Mouse (Mus musculus) ES-CJ7 (cell line): ENCODE measurements around the gene Prg2.
A peak's percentile ranks its signal among the peaks of the same experiment; 100 is the strongest.

Experiments used
- DNase-seq: peaks from one replicate; pipeline ENCODE4 v3.0.0; 2011; ENCODE audit warnings: low read depth, low spot score

The Prg2 gene

GRCm38 (mm10) chr2:84961901-84962300 is 18.4 kb upstream of the Prg2 start:
- no peak for DNase-seq

- no peak for DNase-seq
Observed at GRCm38 (mm10) chr2:84962906-84963507, 17.3 kb upstream of the Prg2 start.

- DNase-seq = no peak
Observed at GRCm38 (mm10) chr2:84964111-84964801, 16.0 kb upstream of the Prg2 start.

- no peak for DNase-seq
Observed at GRCm38 (mm10) chr2:84967318-84967991, 12.8 kb upstream of the Prg2 start.

- DNase-seq = no peak
Observed at GRCm38 (mm10) chr2:84975580-84975979, 4.7 kb upstream of the Prg2 start.

- no peak for DNase-seq
Observed at GRCm38 (mm10) chr2:84987930-84988329, 7.7 kb downstream of the Prg2 start, which contains the start of gene Prg3. Gene Prg3 (plus strand): TSS chr2:84988215.

GRCm38 (mm10) chr2:84996376-84996775 is 16.1 kb downstream of the Prg2 start:
- DNase-seq = no peak

GRCm38 (mm10) chr2:84999486-85000181 is 19.4 kb downstream of the Prg2 start:
- DNase-seq = no peak

- no peak for DNase-seq
Observed at GRCm38 (mm10) chr2:85001497-85001896, 21.2 kb downstream of the Prg2 start.

- peak; percentile 9 for DNase-seq
Observed at GRCm38 (mm10) chr2:85002575-85002974, 22.3 kb downstream of the Prg2 start.

- DNase-seq = no peak
Observed at GRCm38 (mm10) chr2:85004341-85004740, 24.1 kb downstream of the Prg2 start.

- DNase-seq = no peak
Observed at GRCm38 (mm10) chr2:85006600-85006999, 26.3 kb downstream of the Prg2 start.

- DNase-seq = peak; percentile 27
Observed at GRCm38 (mm10) chr2:85007729-85008128, 27.5 kb downstream of the Prg2 start.

- no peak for DNase-seq
Observed at GRCm38 (mm10) chr2:85009212-85009611, 29.0 kb downstream of the Prg2 start.

- no peak for DNase-seq
Observed at GRCm38 (mm10) chr2:85011906-85012604, 31.8 kb downstream of the Prg2 start.

- DNase-seq = no peak
Observed at GRCm38 (mm10) chr2:85012679-85013078, 32.4 kb downstream of the Prg2 start.

- DNase-seq = no peak
Observed at GRCm38 (mm10) chr2:85013826-85014587, 33.7 kb downstream of the Prg2 start.

- no peak for DNase-seq
Observed at GRCm38 (mm10) chr2:85014588-85014982, 34.3 kb downstream of the Prg2 start.

GRCm38 (mm10) chr2:85022043-85022442 is 41.8 kb downstream of the Prg2 start:
- peak; percentile 58 for DNase-seq

- no peak for DNase-seq
Observed at GRCm38 (mm10) chr2:85026178-85026577, 45.9 kb downstream of the Prg2 start.

- no peak for DNase-seq
Observed at GRCm38 (mm10) chr2:85027281-85027680, 47.0 kb downstream of the Prg2 start.
